Mouse (Mus musculus) activated CD4-positive, CD25-positive, alpha-beta regulatory T cell, adult 9 weeks (primary cell): Measurements from ENCODE around the gene Necab2. TPM values are rescaled to one million over a fixed set of nuclear protein-coding genes. Genes with fewer than 3 reads are reported as not detected.

Source experiments
- polyA plus RNA-seq: library from polyadenylated mRNA; unstranded; fragments of 100-300 nt; shearing (Covaris generic); gene quantifications from one replicate; pipeline ENCODE4 v1.2.1, GENCODE M21; 2017

The Necab2 gene
- not detected for polyA plus RNA-seq

DNA sequence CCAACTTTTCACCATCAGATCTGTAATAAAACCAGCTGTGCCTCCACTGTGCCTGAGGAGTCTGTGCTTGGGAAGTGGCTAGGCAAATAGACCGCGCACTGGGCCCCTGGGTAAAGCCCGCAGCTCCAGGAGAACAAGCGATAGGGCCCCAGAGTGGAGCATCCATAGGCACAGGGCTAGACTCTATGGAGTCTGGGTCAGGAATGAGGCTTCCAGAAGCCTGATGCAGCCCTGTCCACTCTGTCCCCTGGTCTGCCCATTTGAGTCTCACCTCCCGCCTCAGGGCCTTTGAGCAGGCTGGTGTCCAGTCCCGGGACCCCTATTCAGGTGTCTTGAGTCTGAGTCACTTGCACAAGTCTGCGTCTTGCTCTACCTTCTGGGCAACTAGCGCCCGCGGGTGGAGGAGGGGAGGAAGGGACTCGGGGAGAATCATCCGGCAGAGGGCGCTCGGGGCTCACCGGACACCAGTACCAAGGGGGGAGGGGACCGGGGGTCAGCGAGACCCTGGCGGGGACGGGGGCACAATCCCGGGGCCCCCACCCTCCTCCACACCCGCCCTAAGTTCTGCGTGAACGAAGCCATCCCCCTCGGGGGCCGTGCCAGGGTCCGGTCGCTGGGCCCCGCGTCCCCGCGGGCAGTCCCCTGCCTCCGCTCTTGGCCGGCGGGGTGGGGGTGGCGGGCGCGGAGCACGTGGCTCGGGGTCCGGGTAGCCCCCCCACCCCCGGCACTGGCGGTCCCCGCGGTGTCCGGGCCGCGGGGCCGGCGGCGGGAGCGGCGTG lies at the start of gene Necab2:
Gene Necab2, plus strand, starts transcription at position 509 of the 779 bp plus-strand sequence.

GRCm38 (mm10) chr8:119433582-119434174 lies 12.8 kb upstream of the Necab2 start, which contains the start of gene Osgin1:
Osgin1 (plus strand) TSS chr8:119434124.

GRCm38 (mm10) chr8:119501598-119501997 lies 55.1 kb downstream of the Necab2 start, which contains the start of gene Slc38a8:
Slc38a8 (minus strand) TSS chr8:119501698.

Other genes starting within 250 kb of the Necab2 start
- 214 TPM for gene Hsbp1, start 102.2 kb upstream of the Necab2 start, polyA plus RNA-seq
- gene Mlycd, start 51.8 kb upstream of the Necab2 start, polyA plus RNA-seq, result 2.0 TPM
- 24.3 TPM for gene Osgin1, start 12.6 kb upstream of the Necab2 start, polyA plus RNA-seq
- not detected for gene Slc38a8, start 55.0 kb downstream of the Necab2 start, polyA plus RNA-seq
- gene Mbtps1, start 112.0 kb downstream of the Necab2 start, polyA plus RNA-seq, result 110 TPM
- gene Hsdl1, start 128.5 kb downstream of the Necab2 start, polyA plus RNA-seq, result 104 TPM
- gene Dnaaf1, start 128.5 kb downstream of the Necab2 start, polyA plus RNA-seq, result not detected
- gene Taf1c, start 158.5 kb downstream of the Necab2 start, polyA plus RNA-seq, result 38.1 TPM
- not detected for gene Adad2, start 166.0 kb downstream of the Necab2 start, polyA plus RNA-seq
- not detected for gene Kcng4, start 189.0 kb downstream of the Necab2 start, polyA plus RNA-seq
- not detected for gene Wfdc1, start 219.6 kb downstream of the Necab2 start, polyA plus RNA-seq